Mouse (Mus musculus) erythroblast, adult 5-6 weeks (primary cell): ENCODE measurements around the gene Mrps2. TPM values are rescaled to one million over a fixed set of nuclear protein-coding genes. Genes with fewer than 3 reads are reported as not detected.
A peak's percentile ranks its signal among the peaks of the same experiment; 100 is the strongest.

Experiments used
- ATAC-seq: replicated peaks from 2 replicates; pipeline ENCODE4 v1.8.0; 2016; ENCODE audit warnings: moderate number of reproducible peaks, mild to moderate bottlenecking, moderate TSS enrichment, inconsistent platforms; ENCODE audit not compliant: poor library complexity, low FRiP score, severe bottlenecking
- total RNA-seq, 2 experiments: library from RNA; stranded (forward) in 1 of 2; stranded (reverse) in 1 of 2; fragments of 150-400 nt in 1 of 2; fragments of 200-764, 138-1000 nt in 1 of 2; gene quantifications; 2 replicates each; pipeline versions ENCODE4 v1.2.3 to v1.2.4; 2015 to 2017; ENCODE audit warnings: low replicate concordance in 2 of 2

The Mrps2 gene
- total RNA-seq, 2 experiments from 2014 or later: 7.5 to 16.9 TPM

GRCm38 (mm10) chr2:28513431-28514370, 45.8 kb downstream of the Mrps2 start:
- ATAC-seq: no peak

DNA sequence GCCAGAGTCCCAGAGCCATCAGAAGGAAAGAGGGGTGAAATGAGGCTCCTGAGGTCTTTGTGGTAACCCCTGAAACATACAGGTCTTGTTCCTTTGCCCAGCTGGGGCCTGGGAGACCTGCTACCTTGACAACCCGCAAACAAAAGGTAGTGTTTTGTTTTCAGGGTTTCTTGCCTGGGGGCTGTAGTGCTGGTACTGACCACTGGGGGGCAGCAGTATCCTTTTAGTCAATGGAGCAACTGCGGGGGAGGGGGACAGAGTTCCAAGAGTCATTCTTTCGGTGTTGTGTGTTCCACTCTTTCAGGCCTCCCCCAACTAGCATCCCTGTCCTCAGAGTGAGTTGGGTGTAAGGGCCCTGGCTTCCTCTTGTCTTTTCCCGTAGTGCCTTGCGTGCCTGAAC, 46.6 kb downstream of the Mrps2 start:
- 0 out of 2 replicates have a peak, but pooled peaks have one; percentile 30 for ATAC-seq

DNA sequence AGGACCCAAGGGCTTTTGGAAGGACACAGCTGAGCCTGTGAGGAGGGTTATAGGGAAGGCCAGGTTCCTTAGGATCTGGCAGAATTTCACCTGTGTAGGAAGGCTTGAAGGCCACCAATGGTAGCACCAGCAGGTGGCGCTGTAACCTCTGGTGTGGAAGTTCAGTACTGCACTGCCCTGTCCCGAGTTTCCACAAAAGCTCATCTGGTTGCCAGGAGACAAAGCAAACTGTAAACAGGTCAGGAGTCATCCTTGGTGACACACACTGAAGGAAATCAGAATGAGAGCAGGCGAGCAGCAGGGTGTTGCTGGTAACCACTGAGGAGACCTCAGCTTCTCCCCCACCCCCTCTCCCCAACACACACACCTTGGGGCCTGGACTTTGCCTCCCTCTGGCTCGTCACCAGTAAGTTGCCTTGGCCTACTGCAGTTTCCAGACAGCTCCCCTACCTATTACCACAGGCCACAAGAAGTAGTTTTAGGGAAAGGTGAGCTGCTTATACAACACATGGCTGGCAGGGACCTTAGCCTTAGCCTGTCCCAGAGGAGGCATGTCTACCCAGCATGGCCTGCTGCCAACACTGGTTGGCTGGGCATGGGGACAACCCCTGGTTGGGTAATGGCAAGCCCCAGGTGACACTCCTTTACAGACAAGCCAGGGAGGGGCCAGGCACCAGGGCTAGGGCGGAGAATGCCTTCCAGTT, 49.5 kb downstream of the Mrps2 start:
- ATAC-seq: no peak

DNA sequence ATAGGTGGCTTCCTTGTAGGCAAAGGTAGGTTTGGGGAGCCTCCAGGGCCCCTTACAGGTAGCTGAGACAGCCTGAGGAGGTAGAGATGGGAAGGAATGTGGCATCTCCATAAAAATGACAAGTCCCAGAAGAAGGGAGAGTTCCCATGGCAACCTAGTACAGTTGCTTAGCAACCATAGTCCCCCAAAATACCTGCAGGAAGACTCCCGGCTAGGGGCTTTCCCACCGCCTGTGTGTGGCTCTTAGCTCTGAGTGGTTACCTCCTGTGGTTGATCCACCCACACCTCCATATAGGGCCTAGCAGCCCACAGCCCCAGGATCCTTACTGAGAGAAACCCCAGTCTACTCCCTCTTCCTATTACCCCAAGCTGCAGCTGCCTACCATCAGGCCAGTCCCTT, 50.4 kb downstream of the Mrps2 start:
- ATAC-seq: no peak

DNA sequence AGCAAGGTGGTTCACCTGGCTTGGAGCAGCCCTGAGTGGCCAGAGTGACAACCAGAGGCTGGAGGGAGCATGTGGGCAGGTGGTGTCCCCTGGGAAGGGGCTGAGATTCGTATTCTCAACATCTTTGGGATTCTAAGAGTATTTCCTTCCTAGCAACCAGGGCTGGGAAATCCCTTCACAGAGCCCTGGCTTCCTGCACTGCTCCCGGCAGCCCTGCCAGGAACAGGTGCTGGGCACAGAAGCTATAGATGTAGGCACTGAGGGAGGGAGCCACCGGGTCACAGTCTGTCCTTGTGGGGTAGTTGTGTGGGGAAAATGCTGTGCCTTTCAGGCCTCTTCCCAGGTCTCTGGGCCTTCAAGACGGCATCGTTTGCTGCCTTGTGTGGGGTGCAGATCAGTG, 52.7 kb downstream of the Mrps2 start:
- ATAC-seq: no peak

Other genes with a start within 250 kb of the Mrps2 start
- not detected in 2 replicates for gene Ppp1r26, start 21.3 kb upstream of the Mrps2 start, total RNA-seq (2015; ENCODE audit: low replicate concordance)
- 0.28 TPM in 1 of 2 replicates, not detected in the other for gene Ppp1r26, start 21.3 kb upstream of the Mrps2 start, total RNA-seq (2017; ENCODE audit: low replicate concordance)
- not detected in 2 replicates for gene 1700007K13Rik, start 1.7 kb upstream of the Mrps2 start, total RNA-seq (2015; ENCODE audit: low replicate concordance)
- not detected in 2 replicates for gene 1700007K13Rik, start 1.7 kb upstream of the Mrps2 start, total RNA-seq (2017; ENCODE audit: low replicate concordance)
- gene Gbgt1, start 28.8 kb downstream of the Mrps2 start, total RNA-seq (2015; ENCODE audit: low replicate concordance): not detected in 2 replicates
- gene Gbgt1, start 28.8 kb downstream of the Mrps2 start, total RNA-seq (2017; ENCODE audit: low replicate concordance): not detected in 2 replicates
- gene Gm10134, start 38.0 kb downstream of the Mrps2 start, total RNA-seq (2015; ENCODE audit: low replicate concordance): 5.9 TPM in 1 of 2 replicates, not detected in the other
- gene Gm10134, start 38.0 kb downstream of the Mrps2 start, total RNA-seq (2017; ENCODE audit: low replicate concordance): not detected in 2 replicates
- gene Ralgds, start 45.1 kb downstream of the Mrps2 start, total RNA-seq (2015; ENCODE audit: low replicate concordance): 1.5 TPM in 1 of 2 replicates, not detected in the other
- 0.28 and 4.2 TPM in 2 replicates for gene Ralgds, start 45.1 kb downstream of the Mrps2 start, total RNA-seq (2017; ENCODE audit: low replicate concordance)
- gene Cel, start 95.3 kb downstream of the Mrps2 start, total RNA-seq (2015; ENCODE audit: low replicate concordance): not detected in 2 replicates
- not detected in 2 replicates for gene Cel, start 95.3 kb downstream of the Mrps2 start, total RNA-seq (2017; ENCODE audit: low replicate concordance)
- 4.0 and 6.3 TPM in 2 replicates for gene Gtf3c5, start 115.7 kb downstream of the Mrps2 start, total RNA-seq (2015; ENCODE audit: low replicate concordance)
- 2.8 and 2.9 TPM in 2 replicates for gene Gtf3c5, start 115.7 kb downstream of the Mrps2 start, total RNA-seq (2017; ENCODE audit: low replicate concordance)
- 45.9 and 46.2 TPM in 2 replicates for gene Gfi1b, start 153.9 kb downstream of the Mrps2 start, total RNA-seq (2015; ENCODE audit: low replicate concordance)
- 26.5 and 53.9 TPM in 2 replicates for gene Gfi1b, start 153.9 kb downstream of the Mrps2 start, total RNA-seq (2017; ENCODE audit: low replicate concordance)
- 26.3 and 27.9 TPM in 2 replicates for gene Tsc1, start 173.2 kb downstream of the Mrps2 start, total RNA-seq (2015; ENCODE audit: low replicate concordance)
- gene Tsc1, start 173.2 kb downstream of the Mrps2 start, total RNA-seq (2017; ENCODE audit: low replicate concordance): 31.6 and 53.1 TPM in 2 replicates
- gene Spaca9, start 231.7 kb downstream of the Mrps2 start, total RNA-seq (2015; ENCODE audit: low replicate concordance): not detected in 2 replicates
- gene Spaca9, start 231.7 kb downstream of the Mrps2 start, total RNA-seq (2017; ENCODE audit: low replicate concordance): 0.85 TPM in 1 of 2 replicates, not detected in the other
- gene Ak8, start 232.1 kb downstream of the Mrps2 start, total RNA-seq (2015; ENCODE audit: low replicate concordance): not detected in 2 replicates
- gene Ak8, start 232.1 kb downstream of the Mrps2 start, total RNA-seq (2017; ENCODE audit: low replicate concordance): not detected in 2 replicates